In genomic region chr6:63347015-63347414, GRCm38 (mm10) we compare ENCODE assay signal across 30 mouse cellular contexts.
"Had no signal": no experiment of that assay in that cellular context is flagged by ENCODE, and none has a peak within 500 bp of the region (broad histone marks: within the 10 kb centered on the region; RNA-seq: fewer than 3 reads in every experiment).

No protein-coding gene starts in this region.

- H3K27ac ChIP-seq: heart, embryonic 13.5 days; heart, embryonic 15.5 days; hindbrain, embryonic 10.5 days; hindbrain, embryonic 12.5 days; hindbrain, embryonic 13.5 days; hindbrain, embryonic 14.5 days; hindbrain, embryonic 15.5 days; hindbrain, postnatal 0 days; intestine, embryonic 15.5 days; kidney, embryonic 15.5 days; kidney, postnatal 0 days; layer of hippocampus, adult 2 months; left cerebral cortex, adult 2 months had no signal

- DNase-seq: heart, postnatal 10 days; heart, postnatal 14 days; heart, postnatal 36 days; heart, postnatal 4 days; kidney, adult 11 months; kidney, adult 18-20 months; kidney, adult 2 months; kidney, adult 8-10 months; kidney, adult 9 months; kidney, postnatal 10 days; kidney, postnatal 14 days; kidney, postnatal 25 days; kidney, postnatal 36 days; kidney, postnatal 4 days; layer of hippocampus, adult 9-11 months; layer of hippocampus, postnatal 36 days had no signal

- H3K36me3 ChIP-seq: heart, embryonic 12.5 days; heart, embryonic 13.5 days; heart, embryonic 15.5 days; hindbrain, embryonic 10.5 days; hindbrain, embryonic 12.5 days; hindbrain, embryonic 13.5 days; hindbrain, embryonic 15.5 days; intestine, embryonic 15.5 days; kidney, embryonic 15.5 days had no signal

- H3K4me3 ChIP-seq: heart, embryonic 12.5 days; heart, embryonic 13.5 days; heart, embryonic 15.5 days; hindbrain, embryonic 10.5 days; hindbrain, embryonic 12.5 days; hindbrain, embryonic 13.5 days; hindbrain, embryonic 15.5 days; intestine, embryonic 15.5 days; kidney, embryonic 15.5 days; layer of hippocampus, adult 2 months; left cerebral cortex, adult 2 months had no signal

- H3K4me1 ChIP-seq: heart, embryonic 12.5 days; heart, embryonic 13.5 days; heart, embryonic 15.5 days; hindbrain, embryonic 10.5 days; hindbrain, embryonic 12.5 days; hindbrain, embryonic 13.5 days; hindbrain, embryonic 15.5 days; intestine, embryonic 15.5 days; kidney, embryonic 15.5 days had no signal

- H3K9ac ChIP-seq: heart, embryonic 12.5 days; heart, embryonic 13.5 days; heart, embryonic 15.5 days; hindbrain, embryonic 12.5 days; hindbrain, embryonic 13.5 days; hindbrain, embryonic 14.5 days; hindbrain, embryonic 15.5 days; intestine, embryonic 15.5 days; kidney, embryonic 15.5 days had no signal

- H3K27me3 ChIP-seq: heart, embryonic 12.5 days; heart, embryonic 13.5 days; heart, embryonic 15.5 days; hindbrain, embryonic 12.5 days; hindbrain, embryonic 13.5 days; hindbrain, embryonic 15.5 days; intestine, embryonic 15.5 days; kidney, embryonic 15.5 days had no signal
